Mouse (Mus musculus): ENCODE measurements around the gene Sun2. TPM values are rescaled to one million over a fixed set of nuclear protein-coding genes. Genes with fewer than 3 reads are reported as not detected.

Gene Sun2
- polyA plus RNA-seq (2012; rRNA removed): 12.1 and 18.5 TPM in 2 replicates

DNA sequence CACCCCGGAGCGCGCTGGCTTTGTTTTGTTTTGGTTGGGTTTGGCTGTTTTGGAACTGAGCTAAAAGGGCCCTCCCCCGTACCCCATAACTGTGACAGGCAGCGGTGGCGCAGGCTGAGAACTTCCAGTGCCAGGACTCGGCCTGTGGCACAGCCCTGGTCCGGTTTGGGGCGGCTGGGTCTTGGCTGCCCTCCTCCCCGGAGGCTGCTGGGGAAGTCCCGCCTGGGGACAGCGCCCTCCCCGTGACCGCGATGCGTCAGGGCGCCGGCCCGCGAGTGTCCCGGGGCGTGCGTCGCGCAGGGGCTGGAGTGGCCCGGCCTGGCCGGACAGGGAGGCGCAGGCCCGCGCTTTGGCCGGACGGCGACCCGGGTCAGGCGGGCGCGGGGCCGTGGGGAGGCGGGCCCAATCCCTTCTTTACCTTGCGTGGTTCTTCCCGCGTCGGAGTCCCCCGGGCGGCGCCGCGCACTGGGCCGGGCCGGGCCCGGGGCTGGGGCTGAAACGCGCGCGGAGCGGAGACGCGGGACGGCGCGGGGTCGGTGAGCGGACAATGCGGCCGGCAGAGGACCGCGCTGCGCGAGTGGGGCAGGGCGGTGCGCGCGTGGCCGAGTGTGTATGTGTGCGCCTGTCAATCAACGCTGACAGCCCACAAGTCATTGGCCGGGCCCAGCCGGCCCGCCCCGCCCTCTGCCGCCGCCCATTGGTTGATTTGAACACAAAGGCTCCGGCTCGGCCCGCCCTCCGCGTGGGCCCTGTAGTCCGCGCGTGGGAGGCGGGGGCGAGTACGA, at the start of gene Sun2:
Gene Sun2, minus strand, starts transcription at position 616 of the 785 bp plus-strand sequence.
- H3K36me3 ChIP-seq (ENCODE audit: control insufficient read depth, insufficient read depth, low read length): peaks cover 5% of the 10 kb centered on the region; the same call in 1 of the 2 replicates

GRCm38 (mm10) chr15:79791502-79791901, 49.2 kb upstream of the Sun2 start:
- H3K4me3 ChIP-seq (ENCODE audit: low read depth, low read length): no peak overlapping the region
- no peaks in the 10 kb centered on the region for H3K4me1 ChIP-seq (ENCODE audit: control insufficient read depth, insufficient read depth, insufficient read length, low read length)
- no peaks in the 10 kb centered on the region for H3K27me3 ChIP-seq (ENCODE audit: control insufficient read depth, insufficient read depth, low read length)
- TF ChIP-seq POLR2A (IDR thresholded peaks at IDR 0.05; ENCODE audit: low read depth, low read length) (no peak), CTCF (IDR thresholded peaks at IDR 0.05; ENCODE audit: extremely low read depth, insufficient read length, insufficient replicate concordance, low read depth, low read length) (no peak)
- H3K36me3 ChIP-seq (ENCODE audit: control insufficient read depth, insufficient read depth, low read length): no peaks in the 10 kb centered on the region
- H3K27ac ChIP-seq (ENCODE audit: insufficient read depth, low read depth, low read length): no peak overlapping the region
- WGBS: 5% methylated on average over 12 of the region's 12 CpGs

More for the DNA sequence above, at the start of gene Sun2:
- Histone ChIP-seq H3K4me1 (ENCODE audit: control insufficient read depth, insufficient read depth, insufficient read length, low read length) (peaks cover 5% of the 10 kb centered on the region), H3K27ac (ENCODE audit: insufficient read depth, low read depth, low read length) (peak within 1 kb of the TSS; percentile 86), H3K4me3 (ENCODE audit: low read depth, low read length) (peak within 1 kb of the TSS; percentile 97), H3K27me3 (ENCODE audit: control insufficient read depth, insufficient read depth, low read length) (no peaks in the 10 kb centered on the region)
- TF ChIP-seq POLR2A (IDR thresholded peaks at IDR 0.05; ENCODE audit: low read depth, low read length) (peak; percentile 27; the same call in 1 of the 2 replicates), CTCF (IDR thresholded peaks at IDR 0.05; ENCODE audit: extremely low read depth, insufficient read length, insufficient replicate concordance, low read depth, low read length) (no peak)
- under 1% methylated on average over 93 of the region's 93 CpGs for WGBS

GRCm38 (mm10) chr15:79790905-79791304, 48.6 kb upstream of the Sun2 start:
- TF ChIP-seq POLR2A (IDR thresholded peaks at IDR 0.05; ENCODE audit: low read depth, low read length): no peak
- no peak for TF ChIP-seq CTCF (IDR thresholded peaks at IDR 0.05; ENCODE audit: extremely low read depth, insufficient read length, insufficient replicate concordance, low read depth, low read length)
- 81% methylated on average over 6 of the region's 6 CpGs for WGBS
- no peak overlapping the region for H3K4me3 ChIP-seq (ENCODE audit: low read depth, low read length)
- no peaks in the 10 kb centered on the region for H3K4me1 ChIP-seq (ENCODE audit: control insufficient read depth, insufficient read depth, insufficient read length, low read length)
- no peaks in the 10 kb centered on the region for H3K27me3 ChIP-seq (ENCODE audit: control insufficient read depth, insufficient read depth, low read length)
- H3K36me3 ChIP-seq (ENCODE audit: control insufficient read depth, insufficient read depth, low read length): no peaks in the 10 kb centered on the region
- no peak overlapping the region for H3K27ac ChIP-seq (ENCODE audit: insufficient read depth, low read depth, low read length)

- H3K36me3 ChIP-seq (ENCODE audit: control insufficient read depth, insufficient read depth, low read length): no peaks in the 10 kb centered on the region
- 49% methylated on average over 8 of the region's 8 CpGs for WGBS
- no peaks in the 10 kb centered on the region for H3K4me1 ChIP-seq (ENCODE audit: control insufficient read depth, insufficient read depth, insufficient read length, low read length)
- H3K27ac ChIP-seq (ENCODE audit: insufficient read depth, low read depth, low read length): no peak overlapping the region
- no peak overlapping the region for H3K4me3 ChIP-seq (ENCODE audit: low read depth, low read length)
- TF ChIP-seq CTCF (IDR thresholded peaks at IDR 0.05; ENCODE audit: extremely low read depth, insufficient read length, insufficient replicate concordance, low read depth, low read length) (no peak), POLR2A (IDR thresholded peaks at IDR 0.05; ENCODE audit: low read depth, low read length) (no peak)
- 0 out of 2 replicates have a peak, but pooled peaks cover 4% of the 10 kb centered on the region for H3K27me3 ChIP-seq (ENCODE audit: control insufficient read depth, insufficient read depth, low read length)
These were observed 47.8 kb upstream of the Sun2 start for GRCm38 (mm10) chr15:79790111-79790510.

DNA sequence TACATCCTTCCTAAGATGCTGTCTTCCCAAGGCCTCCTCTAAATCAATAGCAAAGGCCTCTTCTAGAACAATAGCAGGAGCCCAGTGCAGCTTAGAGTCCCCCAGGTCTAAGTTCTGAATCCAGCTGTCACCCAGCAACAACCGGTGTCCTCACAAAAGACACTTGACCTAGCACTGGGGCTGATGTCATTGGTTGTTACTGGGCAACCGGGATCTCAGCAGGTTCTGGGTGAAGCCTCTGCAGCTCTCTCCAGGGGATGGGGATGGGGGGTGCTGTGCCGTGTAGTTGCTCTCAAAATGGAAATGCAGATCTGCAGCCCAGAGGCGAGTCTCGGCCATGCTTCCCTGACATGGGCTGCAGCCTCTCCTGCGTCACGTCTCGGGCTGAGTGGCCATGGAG, 45.5 kb upstream of the Sun2 start:
- H3K36me3 ChIP-seq (ENCODE audit: control insufficient read depth, insufficient read depth, low read length): no peaks in the 10 kb centered on the region
- TF ChIP-seq POLR2A (IDR thresholded peaks at IDR 0.05; ENCODE audit: low read depth, low read length): no peak
- 0 out of 2 replicates have a peak, but pooled peaks cover 4% of the 10 kb centered on the region for H3K27me3 ChIP-seq (ENCODE audit: control insufficient read depth, insufficient read depth, low read length)
- H3K27ac ChIP-seq (ENCODE audit: insufficient read depth, low read depth, low read length): no peak overlapping the region
- WGBS: 49% methylated on average over 8 of the region's 8 CpGs
- H3K4me1 ChIP-seq (ENCODE audit: control insufficient read depth, insufficient read depth, insufficient read length, low read length): no peaks in the 10 kb centered on the region
- no peak overlapping the region for H3K4me3 ChIP-seq (ENCODE audit: low read depth, low read length)

DNA sequence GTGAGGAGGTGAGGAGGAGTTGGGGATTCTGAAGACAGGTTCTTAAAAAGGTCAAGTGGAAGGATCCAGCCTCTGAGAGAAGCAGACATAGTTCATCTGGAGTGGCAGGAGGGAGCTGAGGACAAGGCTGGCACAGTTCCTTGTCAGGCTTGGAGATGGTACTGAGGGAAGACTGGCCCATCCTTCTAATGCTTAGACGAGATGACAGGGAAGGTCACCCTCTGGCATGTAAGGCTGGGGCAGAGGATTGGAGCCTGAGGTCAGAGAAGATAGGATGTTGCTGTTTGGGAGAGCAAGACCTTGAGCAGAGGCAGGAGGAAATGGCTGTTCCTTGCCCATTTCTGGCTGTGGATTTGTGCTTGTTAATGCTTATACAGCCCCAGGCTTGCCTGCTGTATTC, 42.7 kb upstream of the Sun2 start:
- WGBS: 56% methylated on average over 1 of the region's 1 CpGs
- Histone ChIP-seq H3K4me1 (ENCODE audit: control insufficient read depth, insufficient read depth, insufficient read length, low read length) (no peaks in the 10 kb centered on the region), H3K27me3 (ENCODE audit: control insufficient read depth, insufficient read depth, low read length) (0 out of 2 replicates have a peak, but pooled peaks cover 6% of the 10 kb centered on the region), H3K36me3 (ENCODE audit: control insufficient read depth, insufficient read depth, low read length) (no peaks in the 10 kb centered on the region), H3K4me3 (ENCODE audit: low read depth, low read length) (no peak overlapping the region), H3K27ac (ENCODE audit: insufficient read depth, low read depth, low read length) (no peak overlapping the region)
- no peak for TF ChIP-seq CTCF (IDR thresholded peaks at IDR 0.05; ENCODE audit: extremely low read depth, insufficient read length, insufficient replicate concordance, low read depth, low read length)
- no peak for TF ChIP-seq POLR2A (IDR thresholded peaks at IDR 0.05; ENCODE audit: low read depth, low read length)

DNA sequence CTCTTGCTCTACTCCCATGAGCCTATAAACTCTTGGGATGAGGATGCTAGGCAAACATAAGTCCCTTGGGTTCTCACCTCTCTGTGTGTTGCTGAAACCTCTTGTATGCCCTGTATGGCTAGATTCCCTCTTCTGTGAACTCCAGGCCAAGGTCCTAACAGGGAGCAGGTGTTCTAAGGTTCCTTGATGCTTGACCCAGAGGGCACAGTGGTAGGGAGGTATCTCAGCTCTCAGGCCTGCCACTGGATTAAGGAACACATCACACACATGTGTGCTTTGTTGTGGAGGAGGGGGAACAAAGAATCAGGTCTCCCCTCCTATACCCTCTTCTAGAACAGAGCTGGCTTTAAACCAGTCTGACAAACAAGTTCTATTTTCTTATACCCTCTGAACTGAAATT, 35.4 kb upstream of the Sun2 start, which contains the start of gene Dnal4:
Gene Dnal4, minus strand, starts transcription at position 101 of the 400 bp plus-strand sequence.
- TF ChIP-seq POLR2A (IDR thresholded peaks at IDR 0.05; ENCODE audit: low read depth, low read length): no peak
- TF ChIP-seq CTCF (IDR thresholded peaks at IDR 0.05; ENCODE audit: extremely low read depth, insufficient read length, insufficient replicate concordance, low read depth, low read length): no peak
- Histone ChIP-seq H3K4me1 (ENCODE audit: control insufficient read depth, insufficient read depth, insufficient read length, low read length) (peaks cover 7% of the 10 kb centered on the region; the same call in 1 of the 2 replicates), H3K27me3 (ENCODE audit: control insufficient read depth, insufficient read depth, low read length) (0 out of 2 replicates have a peak, but pooled peaks cover 2% of the 10 kb centered on the region), H3K36me3 (ENCODE audit: control insufficient read depth, insufficient read depth, low read length) (no peaks in the 10 kb centered on the region), H3K27ac (ENCODE audit: insufficient read depth, low read depth, low read length) (no peak within 1 kb of the TSS), H3K4me3 (ENCODE audit: low read depth, low read length) (no peak within 1 kb of the TSS)

Data from small intestine, adult 2 months (tissue).